Mouse (Mus musculus): ENCODE results near the gene Llgl2. TPM values are rescaled to one million over a fixed set of nuclear protein-coding genes. Genes with fewer than 3 reads are reported as not detected.
"Not testable (repeated sequence)": the region's sequence is repeated elsewhere in the genome, so short reads cannot be mapped to it uniquely, and the experiment has no call there.

The Llgl2 gene
- polyA plus RNA-seq, 1 experiment from 2014 or later, result 1.0 TPM

- Histone ChIP-seq H3K27me3 (ENCODE audit: control insufficient read depth, insufficient read depth, low read depth, low read length) (peaks cover 23% of the 10 kb centered on the region), H3K36me3 (ENCODE audit: control insufficient read depth, insufficient read depth, low read length) (no peaks in the 10 kb centered on the region), H3K27ac (ENCODE audit: low read length) (no peak overlapping the region), H3K4me3 (ENCODE audit: low read depth, low read length) (no peak overlapping the region), H3K4me1 (ENCODE audit: control insufficient read depth, insufficient read depth, low read length) (peaks cover 4% of the 10 kb centered on the region; the same call in 1 of the 2 replicates), H3K9me3 (replicated peaks; ENCODE audit: control insufficient read depth, low read length, poor library complexity, severe bottlenecking) (no peaks in the 10 kb centered on the region), H3K9ac (ENCODE audit: low read depth, low read length) (no peak overlapping the region), H3K4me2 (ENCODE audit: low read length) (no peak overlapping the region)
- ATAC-seq, result no peak
- 82% methylated on average over 6 of the region's 6 CpGs for WGBS
Observed at GRCm38 (mm10) chr11:115854674-115855073, 30.8 kb downstream of the Llgl2 start.

- not testable (repeated sequence) for ATAC-seq; H3K36me3 ChIP-seq (ENCODE audit: control insufficient read depth, insufficient read depth, low read length); H3K9ac ChIP-seq (ENCODE audit: low read depth, low read length); H3K27ac ChIP-seq (ENCODE audit: low read length); H3K4me3 ChIP-seq (ENCODE audit: low read depth, low read length); H3K4me2 ChIP-seq (ENCODE audit: low read length); H3K4me1 ChIP-seq (ENCODE audit: control insufficient read depth, insufficient read depth, low read length); H3K9me3 ChIP-seq (replicated peaks; ENCODE audit: control insufficient read depth, low read length, poor library complexity, severe bottlenecking)
- 95% methylated on average over 4 of the region's 4 CpGs for WGBS
- H3K27me3 ChIP-seq (ENCODE audit: control insufficient read depth, insufficient read depth, low read depth, low read length), result peaks cover 38% of the 10 kb centered on the region
Observed at GRCm38 (mm10) chr11:115857146-115857545, 33.3 kb downstream of the Llgl2 start.

- WGBS, result 44% methylated on average over 13 of the region's 13 CpGs
- no peak overlapping the region for H3K4me2 ChIP-seq (ENCODE audit: low read length)
- no peaks in the 10 kb centered on the region for H3K36me3 ChIP-seq (ENCODE audit: control insufficient read depth, insufficient read depth, low read length)
- H3K9me3 ChIP-seq (replicated peaks; ENCODE audit: control insufficient read depth, low read length, poor library complexity, severe bottlenecking), result no peaks in the 10 kb centered on the region
- no peak overlapping the region for H3K27ac ChIP-seq (ENCODE audit: low read length)
- H3K4me1 ChIP-seq (ENCODE audit: control insufficient read depth, insufficient read depth, low read length), result peaks cover 4% of the 10 kb centered on the region; the same call in 1 of the 2 replicates
- ATAC-seq, result no peak
- no peak overlapping the region for H3K4me3 ChIP-seq (ENCODE audit: low read depth, low read length)
- H3K27me3 ChIP-seq (ENCODE audit: control insufficient read depth, insufficient read depth, low read depth, low read length), result peaks cover 40% of the 10 kb centered on the region
- no peak overlapping the region for H3K9ac ChIP-seq (ENCODE audit: low read depth, low read length)
Observed at GRCm38 (mm10) chr11:115857936-115858335, 34.1 kb downstream of the Llgl2 start.

GRCm38 (mm10) chr11:115858354-115858753 lies 34.5 kb downstream of the Llgl2 start, which contains the start of gene Myo15b:
Myo15b (plus strand) TSS chr11:115858406.
- no peaks in the 10 kb centered on the region for H3K36me3 ChIP-seq (ENCODE audit: control insufficient read depth, insufficient read depth, low read length)
- 12% methylated on average over 27 of the region's 27 CpGs for WGBS
- peaks cover 43% of the 10 kb centered on the region for H3K27me3 ChIP-seq (ENCODE audit: control insufficient read depth, insufficient read depth, low read depth, low read length)
- no peak for ATAC-seq
- H3K4me1 ChIP-seq (ENCODE audit: control insufficient read depth, insufficient read depth, low read length), result peaks cover 4% of the 10 kb centered on the region; the same call in 1 of the 2 replicates
- H3K27ac ChIP-seq (ENCODE audit: low read length), result no peak within 1 kb of the TSS
- H3K4me2 ChIP-seq (ENCODE audit: low read length), result peak within 1 kb of the TSS; percentile 49
- peak within 1 kb of the TSS; percentile 29 for H3K4me3 ChIP-seq (ENCODE audit: low read depth, low read length)
- H3K9ac ChIP-seq (ENCODE audit: low read depth, low read length), result 0 out of 2 replicates have a peak within 1 kb of the TSS, but pooled peaks have one; percentile 13
- H3K9me3 ChIP-seq (replicated peaks; ENCODE audit: control insufficient read depth, low read length, poor library complexity, severe bottlenecking), result no peaks in the 10 kb centered on the region

- H3K4me3 ChIP-seq (ENCODE audit: low read depth, low read length), result peak overlapping the region; percentile 29
- H3K27ac ChIP-seq (ENCODE audit: low read length), result no peak overlapping the region
- 0 out of 2 replicates have a peak overlapping the region, but pooled peaks have one; percentile 23 for H3K9ac ChIP-seq (ENCODE audit: low read depth, low read length)
- H3K4me2 ChIP-seq (ENCODE audit: low read length), result peak overlapping the region; percentile 49
- 2% methylated on average over 74 of the region's 75 CpGs for WGBS
- peaks cover 43% of the 10 kb centered on the region for H3K27me3 ChIP-seq (ENCODE audit: control insufficient read depth, insufficient read depth, low read depth, low read length)
- H3K36me3 ChIP-seq (ENCODE audit: control insufficient read depth, insufficient read depth, low read length), result no peaks in the 10 kb centered on the region
- H3K4me1 ChIP-seq (ENCODE audit: control insufficient read depth, insufficient read depth, low read length), result peaks cover 4% of the 10 kb centered on the region; the same call in 1 of the 2 replicates
- H3K9me3 ChIP-seq (replicated peaks; ENCODE audit: control insufficient read depth, low read length, poor library complexity, severe bottlenecking), result no peaks in the 10 kb centered on the region
- peak; percentile 39; the same call in 1 of the 2 replicates for ATAC-seq
Observed at GRCm38 (mm10) chr11:115859143-115859945, 35.5 kb downstream of the Llgl2 start.

GRCm38 (mm10) chr11:115863895-115864294 lies 40.0 kb downstream of the Llgl2 start:
- no peak overlapping the region for H3K9ac ChIP-seq (ENCODE audit: low read depth, low read length)
- ATAC-seq, result no peak
- H3K27me3 ChIP-seq (ENCODE audit: control insufficient read depth, insufficient read depth, low read depth, low read length), result peaks cover 28% of the 10 kb centered on the region
- no peaks in the 10 kb centered on the region for H3K9me3 ChIP-seq (replicated peaks; ENCODE audit: control insufficient read depth, low read length, poor library complexity, severe bottlenecking)
- H3K4me2 ChIP-seq (ENCODE audit: low read length), result no peak overlapping the region
- no peak overlapping the region for H3K4me3 ChIP-seq (ENCODE audit: low read depth, low read length)
- no peaks in the 10 kb centered on the region for H3K36me3 ChIP-seq (ENCODE audit: control insufficient read depth, insufficient read depth, low read length)
- H3K27ac ChIP-seq (ENCODE audit: low read length), result no peak overlapping the region
- H3K4me1 ChIP-seq (ENCODE audit: control insufficient read depth, insufficient read depth, low read length), result peaks cover 4% of the 10 kb centered on the region; the same call in 1 of the 2 replicates
- WGBS, result 86% methylated on average over 8 of the region's 8 CpGs

- Histone ChIP-seq H3K4me3 (ENCODE audit: low read depth, low read length) (no peak overlapping the region), H3K27me3 (ENCODE audit: control insufficient read depth, insufficient read depth, low read depth, low read length) (no peaks in the 10 kb centered on the region), H3K27ac (ENCODE audit: low read length) (no peak overlapping the region), H3K4me1 (ENCODE audit: control insufficient read depth, insufficient read depth, low read length) (no peaks in the 10 kb centered on the region), H3K4me2 (ENCODE audit: low read length) (no peak overlapping the region), H3K9me3 (replicated peaks; ENCODE audit: control insufficient read depth, low read length, poor library complexity, severe bottlenecking) (no peaks in the 10 kb centered on the region), H3K36me3 (ENCODE audit: control insufficient read depth, insufficient read depth, low read length) (no peaks in the 10 kb centered on the region), H3K9ac (ENCODE audit: low read depth, low read length) (no peak overlapping the region)
- 89% methylated on average over 8 of the region's 8 CpGs for WGBS
- no peak for ATAC-seq
Observed at GRCm38 (mm10) chr11:115869393-115869792, 45.5 kb downstream of the Llgl2 start.

- Histone ChIP-seq H3K4me1 (ENCODE audit: control insufficient read depth, insufficient read depth, low read length) (no peaks in the 10 kb centered on the region), H3K27ac (ENCODE audit: low read length) (no peak overlapping the region), H3K4me3 (ENCODE audit: low read depth, low read length) (no peak overlapping the region), H3K27me3 (ENCODE audit: control insufficient read depth, insufficient read depth, low read depth, low read length) (no peaks in the 10 kb centered on the region), H3K4me2 (ENCODE audit: low read length) (no peak overlapping the region), H3K9me3 (replicated peaks; ENCODE audit: control insufficient read depth, low read length, poor library complexity, severe bottlenecking) (no peaks in the 10 kb centered on the region), H3K36me3 (ENCODE audit: control insufficient read depth, insufficient read depth, low read length) (no peaks in the 10 kb centered on the region), H3K9ac (ENCODE audit: low read depth, low read length) (no peak overlapping the region)
- ATAC-seq, result no peak
- WGBS, result 63% methylated on average over 4 of the region's 4 CpGs
Observed at GRCm38 (mm10) chr11:115872437-115872836, 48.6 kb downstream of the Llgl2 start.

- H3K27me3 ChIP-seq (ENCODE audit: control insufficient read depth, insufficient read depth, low read depth, low read length), result no peaks in the 10 kb centered on the region
- no peaks in the 10 kb centered on the region for H3K4me1 ChIP-seq (ENCODE audit: control insufficient read depth, insufficient read depth, low read length)
- no peak overlapping the region for H3K4me3 ChIP-seq (ENCODE audit: low read depth, low read length)
- no peak overlapping the region for H3K27ac ChIP-seq (ENCODE audit: low read length)
- H3K4me2 ChIP-seq (ENCODE audit: low read length), result no peak overlapping the region
- 92% methylated on average over 3 of the region's 3 CpGs for WGBS
- no peaks in the 10 kb centered on the region for H3K9me3 ChIP-seq (replicated peaks; ENCODE audit: control insufficient read depth, low read length, poor library complexity, severe bottlenecking)
- no peaks in the 10 kb centered on the region for H3K36me3 ChIP-seq (ENCODE audit: control insufficient read depth, insufficient read depth, low read length)
- no peak for ATAC-seq
- no peak overlapping the region for H3K9ac ChIP-seq (ENCODE audit: low read depth, low read length)
Observed at GRCm38 (mm10) chr11:115875935-115876334, 52.1 kb downstream of the Llgl2 start.

Data from midbrain, embryonic 16.5 days (tissue).